Mouse (Mus musculus) urinary bladder, postnatal 25 days (tissue): ENCODE results near the gene 3110082I17Rik.

ENCODE experiments used
- DNase-seq: peaks from one replicate; pipeline ENCODE4 v3.0.0; 2022; ENCODE audit warnings: low spot score

3110082I17Rik gene

DNA sequence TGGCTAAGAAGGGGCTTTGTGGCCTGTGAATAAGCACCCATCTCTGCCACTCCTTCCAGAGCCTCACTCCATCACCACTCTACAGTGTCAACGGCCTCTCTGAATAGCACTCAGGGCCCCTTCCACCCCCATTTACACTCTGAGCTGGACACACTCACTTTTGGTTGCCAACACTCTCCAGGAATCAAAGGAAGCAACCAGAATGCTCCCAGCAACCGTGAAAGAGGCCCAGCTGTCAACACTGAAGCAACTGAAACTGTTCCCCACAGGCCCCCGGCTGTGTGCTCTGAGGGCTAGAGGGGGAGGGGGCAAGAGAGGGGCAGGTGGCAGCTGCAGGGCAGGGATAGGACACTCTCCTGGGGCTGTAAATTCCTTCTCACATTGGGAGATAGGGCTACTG, 41.7 kb downstream of the 3110082I17Rik start:
- no peak for DNase-seq

GRCm38 (mm10) chr5:139418110-139418509, 42.2 kb downstream of the 3110082I17Rik start:
- no peak for DNase-seq

DNA sequence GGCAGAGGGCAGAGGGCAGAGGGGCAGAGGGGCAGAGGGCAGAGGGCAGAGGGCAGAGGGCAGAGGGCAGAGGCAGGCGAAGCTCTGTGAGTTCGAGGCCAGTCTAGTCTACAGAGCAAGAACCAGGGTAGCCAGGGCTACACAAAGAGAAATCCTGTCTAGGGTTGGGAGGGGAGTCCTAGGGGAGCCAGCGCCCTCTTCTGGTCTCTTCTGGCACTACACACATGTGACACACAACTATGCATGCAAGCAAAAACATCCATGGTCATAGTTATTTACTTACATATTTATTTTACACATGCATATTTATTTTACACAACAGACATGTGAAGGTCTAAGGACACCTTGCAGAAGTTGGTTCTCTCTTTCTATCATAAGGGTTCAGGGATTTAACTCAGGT, 42.8 kb downstream of the 3110082I17Rik start:
- no peak for DNase-seq

DNA sequence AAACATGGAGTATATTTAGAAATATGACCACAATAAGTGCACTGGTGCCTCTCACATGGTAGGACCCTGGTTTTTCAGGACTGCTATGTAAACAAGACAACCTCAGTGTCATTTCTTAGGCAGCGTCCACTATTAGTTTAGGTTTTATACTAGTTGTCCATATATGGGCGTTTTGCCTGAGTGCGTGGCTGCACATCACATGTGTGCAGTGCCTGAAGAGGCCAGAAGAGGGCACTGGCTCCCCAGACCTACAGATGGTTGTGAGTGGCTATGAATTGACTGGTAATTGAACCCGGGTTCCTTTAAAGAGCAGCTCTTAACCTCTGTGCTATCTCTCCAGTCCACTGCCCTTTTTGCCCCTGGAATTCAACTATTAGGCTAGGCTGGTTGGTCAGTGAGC, 43.4 kb downstream of the 3110082I17Rik start:
- no peak for DNase-seq

DNA sequence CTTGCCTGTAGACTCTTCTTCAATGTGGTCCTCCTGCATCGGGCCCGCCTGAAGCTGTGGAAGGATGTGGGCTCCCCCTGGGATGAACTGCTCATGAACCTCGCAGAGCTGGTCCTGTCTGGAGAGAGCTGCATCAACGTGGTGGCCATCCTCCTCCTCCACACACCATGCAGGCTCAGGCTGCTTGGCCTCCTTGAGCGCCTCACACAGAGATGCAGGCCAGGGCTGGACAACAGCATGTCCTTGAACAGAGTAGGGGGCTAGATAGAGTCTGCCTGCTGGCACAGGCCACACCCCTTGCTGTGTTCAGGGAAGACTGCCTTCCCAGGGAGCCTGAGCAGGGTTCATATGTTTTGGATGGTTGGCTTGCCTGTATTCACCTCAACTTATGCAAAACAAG, 45.3 kb downstream of the 3110082I17Rik start:
- DNase-seq = no peak

DNA sequence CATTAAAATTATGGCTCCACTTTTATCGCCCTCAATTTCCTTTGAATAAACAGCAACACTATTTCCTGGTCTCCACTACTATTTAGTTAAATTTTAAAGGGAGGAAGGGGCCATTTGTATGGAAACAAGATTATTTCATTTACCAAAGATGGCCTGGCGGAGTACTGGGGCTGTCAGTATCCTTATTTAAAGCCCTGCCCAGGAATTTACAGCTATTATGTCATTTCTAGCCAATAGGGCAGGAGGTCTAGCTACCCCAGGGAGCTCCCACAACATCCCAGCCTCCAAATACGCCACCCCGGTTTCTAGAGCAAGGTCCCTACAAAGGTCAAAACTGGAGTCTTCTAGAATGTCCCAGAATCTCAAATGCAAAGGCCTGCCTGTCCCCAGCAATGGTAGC, 46.8 kb downstream of the 3110082I17Rik start:
- no peak for DNase-seq

GRCm38 (mm10) chr5:139411665-139412314, 48.5 kb downstream of the 3110082I17Rik start:
- no peak for DNase-seq

DNA sequence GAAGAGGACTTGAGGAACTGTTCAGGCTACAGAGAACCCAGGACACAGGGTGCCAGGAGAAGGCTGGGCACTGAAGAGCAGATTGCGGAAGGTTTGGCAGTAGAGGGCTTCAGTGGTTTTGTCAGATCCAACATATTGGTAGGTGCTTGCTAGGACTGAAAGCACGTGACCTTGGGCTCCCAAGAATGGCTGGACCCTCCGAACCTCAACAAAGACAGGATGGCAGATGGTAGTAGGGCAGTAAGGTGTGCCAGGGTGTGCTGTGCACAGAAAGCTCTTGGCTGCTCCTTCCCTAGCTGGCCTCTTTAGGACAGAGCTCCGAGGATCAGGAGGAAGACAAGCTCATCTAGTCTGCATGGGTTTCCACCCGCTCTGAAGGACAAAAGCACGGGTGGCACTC, 49.2 kb downstream of the 3110082I17Rik start:
- DNase-seq = no peak

DNA sequence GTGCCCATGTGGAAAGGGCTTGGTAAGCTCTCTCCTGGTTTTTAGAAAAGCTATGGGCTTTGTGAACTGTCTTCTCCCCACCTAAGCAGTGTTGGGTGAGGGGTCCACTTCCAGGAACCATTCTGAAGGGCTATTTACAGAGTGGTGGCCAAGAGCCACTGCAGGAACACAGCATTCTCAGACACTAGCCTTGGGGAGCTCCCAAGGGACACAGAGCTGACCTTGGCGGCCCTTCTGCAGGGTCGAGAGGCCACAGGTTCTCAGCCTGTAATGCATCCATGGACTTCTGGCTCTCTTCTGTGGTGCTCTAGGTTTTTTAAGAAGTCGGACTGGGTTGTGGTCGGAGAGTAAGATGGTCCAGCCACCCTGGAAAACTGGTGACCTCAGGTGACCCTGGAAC, 50.3 kb downstream of the 3110082I17Rik start:
- DNase-seq = no peak

DNA sequence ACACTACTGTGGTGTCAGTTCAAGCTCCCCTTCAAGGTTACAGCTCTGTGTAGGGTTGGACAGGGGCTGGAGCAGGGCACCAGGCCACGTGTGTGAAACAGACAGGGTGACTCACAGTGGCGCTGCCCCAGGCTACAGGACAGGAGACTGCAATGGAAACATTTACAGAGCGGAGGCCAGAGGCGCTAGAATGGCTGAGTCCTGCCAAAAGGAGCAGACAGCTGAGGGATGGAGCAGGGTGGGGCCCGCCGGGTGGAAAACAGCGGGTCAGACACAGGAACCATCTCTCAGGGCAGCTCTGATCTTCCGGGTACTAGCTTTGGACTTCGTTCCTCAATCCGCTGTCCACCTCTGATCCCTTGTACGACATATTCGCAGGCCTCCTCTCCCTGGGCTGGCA, 50.9 kb downstream of the 3110082I17Rik start:
- DNase-seq = peak; percentile 32

GRCm38 (mm10) chr5:139408511-139408910, 51.8 kb downstream of the 3110082I17Rik start:
- DNase-seq = no peak

GRCm38 (mm10) chr5:139407121-139407885, 53.0 kb downstream of the 3110082I17Rik start:
- no peak for DNase-seq

DNA sequence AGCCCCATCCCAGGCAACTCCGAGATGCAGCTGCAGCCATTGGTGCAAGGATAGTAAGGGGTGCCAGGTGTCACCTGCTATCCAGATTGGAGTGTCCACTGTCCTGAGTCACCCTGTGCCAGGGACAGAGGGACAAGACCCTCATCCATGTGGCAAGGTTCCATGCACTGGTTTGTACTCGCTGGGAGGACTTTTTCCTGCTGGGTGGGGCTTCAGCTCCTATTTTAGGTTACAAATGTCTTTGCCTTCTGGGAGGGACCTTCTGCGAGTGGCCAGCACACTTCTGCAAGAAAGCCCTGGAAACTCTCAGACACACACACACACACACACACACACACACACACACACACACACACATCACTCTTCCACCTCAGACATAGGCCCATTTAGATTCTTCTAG, 54.4 kb downstream of the 3110082I17Rik start:
- no peak for DNase-seq

DNA sequence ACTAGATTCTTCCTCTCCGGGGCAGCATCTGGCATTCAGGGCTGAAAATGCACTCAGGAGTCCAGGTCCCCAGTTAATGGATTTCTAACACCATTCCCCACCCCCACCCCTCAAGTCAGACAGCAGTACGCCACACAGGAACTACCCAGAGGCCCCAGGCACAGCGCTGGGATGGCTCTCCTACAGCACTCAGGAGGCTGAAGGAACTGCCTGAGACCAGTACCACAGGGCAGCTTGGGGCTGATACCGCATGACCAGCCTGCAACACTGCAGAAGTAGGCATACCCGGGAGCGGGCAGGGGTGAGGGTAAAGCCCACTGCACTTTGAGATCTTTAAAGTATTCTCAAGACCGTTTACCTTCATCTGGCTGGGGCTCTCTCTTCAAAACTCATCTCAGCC, 54.8 kb downstream of the 3110082I17Rik start:
- DNase-seq = no peak

DNA sequence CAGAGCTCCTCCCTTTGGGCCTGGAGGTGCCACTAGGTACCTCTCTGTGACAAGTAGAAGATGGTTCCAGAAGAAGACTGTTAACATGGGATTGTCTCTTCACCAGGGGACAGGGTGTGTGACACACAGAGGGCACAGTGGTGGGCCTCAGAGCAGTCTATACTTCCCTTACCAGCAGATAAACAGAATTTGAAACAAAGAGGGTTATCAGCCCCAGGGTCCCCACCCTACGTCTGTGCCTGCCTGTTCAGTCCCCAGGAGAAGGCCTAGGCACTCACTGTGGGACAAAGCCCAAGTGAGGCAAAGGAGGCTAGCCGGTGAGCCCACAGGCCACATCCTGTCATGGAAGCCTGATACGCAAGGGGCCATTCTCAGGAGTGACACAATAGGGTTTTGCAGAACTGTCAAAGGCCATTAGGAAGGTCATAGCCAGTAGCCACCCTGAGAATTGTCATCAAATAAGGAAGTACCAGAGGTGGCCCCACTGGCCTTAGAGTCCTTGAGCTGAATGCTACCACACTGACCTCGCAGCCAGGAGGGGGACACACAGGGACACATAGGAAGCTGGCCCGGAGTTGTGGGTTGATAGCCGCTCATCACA, 55.4 kb downstream of the 3110082I17Rik start, which contains the start of gene C130050O18Rik:
Gene C130050O18Rik (plus strand): TSS at position 480 of the 601 bp plus-strand sequence.
- DNase-seq = no peak

DNA sequence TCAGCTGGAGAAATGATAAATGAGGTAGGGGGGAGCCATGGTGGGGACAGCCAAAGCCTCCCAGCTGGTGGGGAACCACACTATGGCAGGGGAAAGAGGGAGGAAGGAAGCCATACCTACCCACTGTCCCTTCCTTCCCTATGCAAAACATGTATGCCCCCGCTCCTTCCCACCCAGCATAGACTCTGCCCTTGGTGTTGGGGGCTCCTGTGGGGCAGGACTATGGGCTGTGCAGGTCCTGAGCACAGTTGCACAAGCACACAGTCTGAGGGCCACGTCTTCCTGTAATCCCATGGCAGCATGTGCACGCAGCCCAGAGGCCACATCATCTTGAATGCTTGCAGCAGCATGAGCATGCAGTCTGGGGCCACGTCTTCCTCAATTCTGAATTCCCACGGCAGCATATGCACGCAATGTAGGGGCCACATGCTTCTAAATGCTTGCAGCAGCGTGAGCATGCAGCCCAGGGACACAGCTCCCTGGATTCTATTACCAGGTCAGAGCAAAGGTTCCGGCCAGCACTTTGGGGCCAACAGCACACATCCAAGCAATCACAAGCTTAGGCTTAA, 56.6 kb downstream of the 3110082I17Rik start:
- no peak for DNase-seq

DNA sequence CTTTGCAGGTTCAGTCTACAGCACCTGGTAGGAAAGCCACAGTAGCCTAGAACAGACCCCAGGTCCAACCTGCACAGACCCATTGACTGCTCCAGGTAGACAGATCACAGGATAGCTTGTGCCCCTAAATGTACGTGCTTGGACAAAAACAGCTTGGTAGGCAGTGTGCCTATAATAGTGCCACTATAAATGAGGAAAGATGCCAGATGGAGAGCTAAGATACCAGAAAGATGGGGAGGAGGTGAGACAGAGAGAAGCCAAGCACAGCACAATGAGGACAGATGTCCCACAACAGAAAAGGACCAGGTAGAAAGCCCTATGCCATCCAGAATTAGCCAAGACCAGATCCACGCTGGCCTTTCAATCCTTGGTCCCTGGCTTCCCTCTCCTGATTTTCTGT, 58.2 kb downstream of the 3110082I17Rik start:
- no peak for DNase-seq

GRCm38 (mm10) chr5:139399991-139400390, 60.3 kb downstream of the 3110082I17Rik start:
- no peak for DNase-seq

- DNase-seq = no peak
Observed at GRCm38 (mm10) chr5:139398786-139399185, 61.5 kb downstream of the 3110082I17Rik start.

DNA sequence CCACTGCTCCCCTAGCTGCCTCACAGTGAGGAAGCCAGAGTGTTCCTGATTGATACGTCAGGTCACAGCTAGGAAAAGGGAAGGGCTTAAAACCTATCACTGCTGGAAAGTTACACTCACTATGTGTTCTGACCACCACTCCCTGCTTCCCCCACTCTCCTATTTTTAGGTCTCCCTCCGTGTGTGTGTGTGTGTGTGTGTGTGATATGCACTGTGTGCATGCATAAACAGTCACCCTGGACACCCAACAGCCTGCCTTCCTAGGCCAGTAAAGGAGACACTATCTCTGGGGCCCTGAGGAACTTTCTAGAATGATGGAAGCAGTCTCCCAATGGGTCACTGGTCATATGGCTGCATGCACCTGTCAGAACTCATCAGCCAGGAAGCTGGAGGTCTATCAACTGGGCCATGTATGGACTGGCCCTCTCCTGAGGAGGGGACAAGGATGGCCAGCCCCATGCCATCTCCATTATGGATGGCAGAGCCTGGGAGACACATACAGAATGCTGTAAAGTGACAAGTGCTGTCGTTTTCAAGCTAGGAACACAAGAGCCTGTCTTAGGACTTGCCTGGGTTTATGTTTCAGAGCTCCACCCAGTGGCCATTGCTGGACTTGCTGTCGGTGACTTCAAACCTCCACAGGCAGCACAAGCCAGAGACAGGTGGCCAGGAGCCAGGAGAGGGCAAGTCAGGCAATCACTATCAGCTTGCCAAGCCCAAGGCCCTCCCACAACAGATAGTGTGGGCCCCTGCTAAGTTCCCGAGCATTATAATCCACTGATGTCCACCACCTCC, 62.2 kb downstream of the 3110082I17Rik start:
- DNase-seq = peak; percentile 86

DNA sequence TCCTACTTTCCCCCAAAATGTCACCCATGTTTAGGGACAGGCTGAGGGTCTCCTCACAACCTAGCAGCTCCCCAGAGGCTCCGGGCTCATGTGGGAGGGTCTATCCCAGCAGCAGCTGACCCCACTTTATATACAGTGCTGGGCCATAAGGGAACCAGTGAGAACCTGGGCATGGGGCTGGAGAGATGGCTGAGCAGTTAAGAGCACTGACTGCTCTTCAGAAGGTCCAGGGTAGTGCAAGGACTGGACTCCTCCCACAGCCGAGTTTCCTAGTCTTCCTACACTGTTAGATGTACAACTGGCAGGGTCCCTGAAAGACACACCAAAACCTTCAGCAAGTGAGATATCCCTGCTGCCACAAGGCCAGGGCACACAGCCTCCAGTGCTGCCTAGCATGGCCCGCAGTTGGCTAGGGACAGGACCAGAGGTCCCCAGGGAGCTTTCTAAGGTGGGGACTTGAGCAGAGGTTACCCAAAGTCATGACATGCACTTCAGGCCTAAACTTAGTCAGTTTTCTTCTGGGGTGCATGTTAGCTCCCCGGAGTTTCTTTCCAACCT, 62.9 kb downstream of the 3110082I17Rik start:
- no peak for DNase-seq

GRCm38 (mm10) chr5:139395528-139395927, 64.8 kb downstream of the 3110082I17Rik start:
- no peak for DNase-seq
